Mouse (Mus musculus) CH12F3 (cell line): ENCODE measurements around the gene Lgr6.

Experiments
- in situ Hi-C: fragments of 300-500 bp; cut with MboI; formaldehyde crosslinking; loops from 2 replicates; pipeline ENCODE4 v1.14.3; 2020; ENCODE audit warnings: low sequenced_read_pairs

Gene Lgr6

DNA sequence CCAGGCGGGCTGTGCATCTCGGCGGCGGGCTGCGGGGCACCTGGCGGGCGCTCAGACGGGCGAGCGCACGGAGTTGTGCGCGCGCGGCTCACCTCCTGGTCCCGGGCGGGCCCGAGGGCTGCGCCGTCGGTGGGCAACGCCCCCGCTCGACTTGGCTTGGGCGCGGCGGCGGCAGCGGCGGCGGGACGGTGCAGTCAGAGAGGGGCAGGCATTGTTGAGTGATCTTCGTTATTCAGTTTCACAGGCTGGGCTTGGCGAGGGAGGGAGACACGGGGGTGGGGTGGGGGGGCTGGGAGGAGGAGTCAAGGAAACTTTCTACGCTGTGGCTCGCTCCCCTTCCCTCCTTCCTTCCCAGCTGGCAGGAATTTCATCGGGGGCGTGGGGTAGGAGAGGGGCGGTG is at the start of gene Lgr6:
TSS of gene Lgr6 (minus strand) at position 153 of the 400 bp plus-strand sequence.
- in situ Hi-C loops: loop anchor here (10.0 kb wide), 1 partner anchor 110 kb away; no protein-coding TSS in a partner anchor

DNA sequence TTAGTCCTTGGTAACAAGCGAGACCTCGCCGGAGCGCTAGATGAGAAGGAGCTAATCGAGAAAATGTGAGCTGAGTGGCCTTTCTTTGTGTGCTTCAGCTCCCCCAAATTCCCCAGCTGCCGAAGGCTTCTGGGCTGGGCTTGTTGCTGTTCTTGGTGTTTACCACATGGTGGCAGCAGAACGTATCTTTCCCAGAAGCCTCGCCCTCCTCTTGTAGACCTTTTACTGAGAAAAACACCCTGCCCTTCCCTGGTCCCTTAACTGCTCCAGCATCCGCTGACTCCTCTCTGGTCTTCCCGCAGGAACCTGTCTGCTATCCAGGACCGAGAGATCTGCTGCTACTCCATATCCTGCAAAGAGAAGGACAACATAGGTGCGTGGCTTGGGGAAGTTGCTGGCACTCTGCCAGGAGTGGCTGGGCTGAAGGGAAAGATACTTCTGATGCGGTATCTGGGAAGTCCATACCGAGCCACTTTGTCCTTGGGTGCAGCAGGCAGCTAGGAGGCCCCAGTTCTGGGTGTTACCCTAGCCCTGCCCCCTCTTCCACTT is 49.4 kb upstream of the Lgr6 start:
- in situ Hi-C loops: no loop called here

DNA sequence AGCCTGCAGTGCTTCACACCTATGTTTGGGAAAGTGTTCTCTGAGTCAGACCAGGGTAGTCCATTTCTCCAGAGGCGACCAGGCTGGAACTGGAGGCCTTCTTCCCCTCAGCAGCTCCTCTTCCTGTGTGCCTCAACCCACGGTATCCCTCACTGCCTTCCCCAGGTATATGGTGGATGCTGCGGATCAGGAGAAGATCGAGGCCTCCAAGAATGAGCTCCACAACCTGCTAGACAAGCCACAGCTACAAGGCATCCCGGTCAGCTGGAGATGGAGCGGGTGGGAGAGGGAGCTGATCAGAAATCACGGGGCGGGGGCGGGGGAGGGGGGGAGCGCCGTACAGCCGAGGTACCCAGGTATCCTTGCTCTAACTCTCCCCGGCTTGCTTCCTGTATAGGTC is 48.9 kb upstream of the Lgr6 start:
- in situ Hi-C loops: no loop called here

- in situ Hi-C loops: no loop called here
These were observed 43.9 kb upstream of the Lgr6 start for GRCm38 (mm10) chr1:135148996-135149395.

GRCm38 (mm10) chr1:135148476-135148875 is 43.4 kb upstream of the Lgr6 start:
- in situ Hi-C loops: no loop called here

DNA sequence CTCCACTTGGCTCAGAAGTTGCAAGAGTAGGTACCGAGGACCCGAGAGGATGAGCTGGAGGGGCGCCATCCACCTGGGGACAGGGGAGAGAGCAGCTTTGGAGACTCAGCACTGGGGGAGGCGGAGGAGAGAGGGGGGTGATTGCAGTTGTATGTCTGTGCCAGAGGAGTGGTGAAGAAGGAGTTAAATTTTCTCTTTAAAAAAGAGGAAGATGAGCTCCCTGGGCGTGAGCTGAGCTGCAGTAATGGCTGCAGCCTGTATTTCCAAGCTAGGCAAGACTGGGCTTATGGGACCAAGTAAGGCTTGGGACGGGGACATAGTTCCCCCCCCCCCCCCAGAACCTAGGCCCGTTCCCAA is 42.6 kb upstream of the Lgr6 start:
- in situ Hi-C loops: no loop called here

GRCm38 (mm10) chr1:135146946-135147701 is 42.0 kb upstream of the Lgr6 start:
- in situ Hi-C loops: no loop called here

DNA sequence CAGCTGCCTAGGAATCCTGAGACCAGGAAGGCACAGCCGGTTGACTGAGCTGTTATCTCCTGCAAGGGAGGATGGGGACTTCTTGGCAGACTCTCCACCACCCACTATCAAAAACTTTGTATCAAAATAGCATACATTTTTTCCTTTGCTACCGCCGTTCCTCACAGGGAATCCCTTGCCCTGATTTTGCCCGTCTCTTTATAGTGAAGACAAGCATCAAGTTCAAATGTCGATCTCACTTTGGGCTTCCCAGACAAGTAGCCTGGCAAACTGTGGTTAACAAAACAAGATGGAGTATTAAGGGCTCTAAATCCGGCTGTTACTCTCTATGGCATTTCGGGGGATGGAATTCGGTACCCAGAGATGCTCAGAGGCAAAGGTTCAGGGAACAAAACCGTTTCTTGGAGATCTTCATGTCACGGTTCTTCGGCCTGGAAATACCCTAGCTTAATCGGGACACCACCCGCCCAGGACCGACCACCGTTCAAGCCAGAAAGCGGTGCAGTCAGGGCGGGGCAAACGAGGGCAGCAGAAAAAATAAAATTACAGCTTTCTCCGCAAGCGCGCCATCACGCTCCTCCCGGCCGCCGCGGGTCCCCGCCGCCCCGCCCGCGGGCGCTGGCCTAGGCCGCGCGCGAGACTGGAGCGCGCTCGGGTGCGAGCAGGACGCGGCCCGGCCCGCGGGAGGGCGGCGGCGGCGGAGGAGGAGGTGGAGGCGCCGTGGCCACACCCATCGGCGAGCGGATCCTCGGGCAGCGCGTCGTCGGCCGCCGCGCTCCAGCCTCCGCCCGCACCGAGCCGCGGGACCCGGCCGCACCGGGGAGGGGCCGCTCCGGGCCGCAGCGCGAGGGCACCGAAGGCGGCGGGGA is 41.2 kb upstream of the Lgr6 start, which contains the start of gene Arl8a:
TSS of gene Arl8a (plus strand) at position 748 of the 869 bp plus-strand sequence.
- in situ Hi-C loops: no loop called here

DNA sequence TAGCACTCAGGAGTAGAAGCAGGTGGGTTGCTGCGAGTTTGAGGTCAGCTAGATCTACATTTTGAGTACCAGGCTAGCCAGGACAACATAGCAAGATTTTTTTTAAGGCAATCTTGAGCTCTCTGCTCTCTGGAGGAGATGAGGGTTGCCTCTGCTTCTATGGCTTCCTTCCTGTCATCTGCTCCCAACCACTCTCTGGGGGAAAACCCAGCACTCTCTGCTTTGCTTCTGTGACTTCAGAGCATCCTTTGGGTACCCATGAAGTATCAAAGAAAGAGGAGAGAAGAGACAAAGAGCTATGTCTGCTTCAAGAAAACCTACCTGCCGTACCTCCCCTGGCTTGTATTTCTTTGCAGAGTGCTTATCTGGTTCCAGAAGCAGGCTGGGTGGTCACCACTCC is 38.9 kb upstream of the Lgr6 start:
- in situ Hi-C loops: no loop called here

DNA sequence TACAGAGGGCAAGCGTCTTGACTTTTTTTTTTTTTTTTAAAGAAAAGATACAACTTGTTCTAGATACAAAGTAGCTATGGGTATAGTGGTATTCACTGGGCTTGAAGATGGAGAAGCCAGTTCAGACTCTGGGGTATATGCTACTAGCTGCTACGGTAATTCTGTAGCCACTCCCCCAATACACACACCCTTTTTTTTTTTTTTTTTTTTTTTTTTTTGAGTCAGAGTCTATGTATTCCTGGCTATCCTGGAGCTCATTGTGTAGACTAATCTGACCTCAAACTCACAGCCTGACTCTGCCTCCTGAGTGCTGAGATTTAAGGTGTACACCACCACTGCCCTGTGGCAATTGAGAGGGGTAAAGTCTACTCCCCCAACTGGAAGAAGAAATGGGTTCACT is 37.4 kb upstream of the Lgr6 start:
- in situ Hi-C loops: no loop called here

DNA sequence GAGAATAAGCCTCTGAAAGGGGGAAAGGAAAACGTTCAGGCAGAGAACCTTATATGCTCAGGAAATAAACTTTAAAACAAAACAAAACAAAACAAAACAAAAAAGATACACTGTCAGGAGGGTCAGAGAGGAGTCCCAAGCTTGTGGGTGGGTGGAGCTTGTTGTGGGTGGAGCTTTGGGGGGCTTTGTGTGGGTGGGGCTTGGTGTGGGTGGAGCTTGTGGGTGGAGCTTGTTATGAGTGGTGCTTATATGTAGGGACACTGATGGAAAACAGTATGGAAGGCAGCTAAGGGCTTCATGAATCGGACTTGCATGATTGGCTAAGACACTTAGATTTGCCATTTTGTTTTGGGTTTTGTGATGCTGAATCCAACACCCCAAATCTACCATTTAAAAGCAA is 34.8 kb upstream of the Lgr6 start:
- in situ Hi-C loops: no loop called here

GRCm38 (mm10) chr1:135136500-135136899 is 31.4 kb upstream of the Lgr6 start:
- in situ Hi-C loops: no loop called here

DNA sequence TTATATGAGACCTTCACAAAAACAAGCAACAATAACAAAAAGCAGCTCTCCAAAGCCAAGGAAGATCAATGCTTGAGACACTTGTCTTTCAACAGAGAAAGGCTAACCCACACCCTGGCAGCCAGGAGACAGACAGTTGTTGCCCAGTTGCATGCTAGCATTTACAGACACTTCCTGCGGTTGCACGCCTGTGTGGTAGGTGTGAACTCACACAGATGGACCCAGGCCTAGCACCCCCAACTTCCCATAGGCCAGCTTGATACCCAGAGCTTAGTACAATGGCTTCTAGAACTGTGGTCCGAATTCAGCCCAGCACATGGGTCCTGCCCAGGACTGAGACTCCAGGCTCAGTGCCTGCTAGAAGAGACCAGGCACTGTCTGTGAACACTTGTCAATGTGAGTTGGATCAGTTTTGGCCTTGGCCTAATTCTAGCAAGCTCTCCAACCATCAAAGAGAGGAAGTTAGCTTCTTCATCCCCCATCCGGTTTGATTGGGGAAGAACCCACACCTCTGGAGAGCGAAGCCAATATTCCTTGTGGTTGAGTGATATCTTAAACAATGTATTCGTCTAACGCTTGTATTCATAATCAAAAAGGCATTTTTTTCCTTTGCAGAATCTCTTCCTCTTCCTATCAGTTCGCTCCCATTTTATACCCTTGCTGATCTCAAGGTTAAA is 30.2 kb upstream of the Lgr6 start:
- in situ Hi-C loops: no loop called here

DNA sequence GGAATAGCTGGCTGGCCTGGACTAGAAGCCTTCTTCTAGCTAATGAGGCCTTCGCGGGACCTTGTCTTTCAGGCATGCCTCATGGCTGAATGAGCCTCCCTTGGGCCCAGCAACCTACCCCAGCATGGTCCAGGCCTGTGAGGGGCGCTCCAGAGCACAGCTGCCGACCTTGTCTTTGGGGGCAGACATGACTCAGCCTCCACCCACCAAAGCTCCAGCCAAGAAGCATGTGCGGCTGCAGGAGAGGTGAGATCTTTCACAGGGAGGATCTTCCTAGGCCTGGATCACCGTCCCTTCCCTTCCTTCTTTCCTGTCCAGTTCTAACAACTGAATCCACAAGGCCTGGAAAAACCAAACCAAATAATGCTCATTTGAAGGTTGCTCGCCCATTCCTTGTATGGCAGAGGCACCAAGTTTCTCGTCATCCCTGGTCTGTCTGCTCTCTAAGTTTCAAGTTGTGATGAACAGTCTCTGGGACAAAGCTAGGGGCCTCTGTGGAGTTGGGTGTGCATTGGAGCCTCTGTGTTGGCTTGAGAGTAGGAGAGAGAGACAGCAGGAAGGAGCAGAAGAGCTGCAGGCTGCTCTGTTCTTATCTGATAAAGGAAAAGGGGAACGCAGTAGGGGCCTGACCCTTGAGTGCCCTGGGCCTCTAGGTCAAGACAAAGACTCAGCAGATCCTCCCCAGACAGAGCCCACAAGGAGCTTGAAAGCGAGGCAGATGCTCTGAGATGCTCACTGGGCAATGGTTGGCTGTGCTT is 28.8 kb upstream of the Lgr6 start:
- in situ Hi-C loops: no loop called here

- in situ Hi-C loops: no loop called here
These were observed 27.9 kb upstream of the Lgr6 start for GRCm38 (mm10) chr1:135132893-135133369.

DNA sequence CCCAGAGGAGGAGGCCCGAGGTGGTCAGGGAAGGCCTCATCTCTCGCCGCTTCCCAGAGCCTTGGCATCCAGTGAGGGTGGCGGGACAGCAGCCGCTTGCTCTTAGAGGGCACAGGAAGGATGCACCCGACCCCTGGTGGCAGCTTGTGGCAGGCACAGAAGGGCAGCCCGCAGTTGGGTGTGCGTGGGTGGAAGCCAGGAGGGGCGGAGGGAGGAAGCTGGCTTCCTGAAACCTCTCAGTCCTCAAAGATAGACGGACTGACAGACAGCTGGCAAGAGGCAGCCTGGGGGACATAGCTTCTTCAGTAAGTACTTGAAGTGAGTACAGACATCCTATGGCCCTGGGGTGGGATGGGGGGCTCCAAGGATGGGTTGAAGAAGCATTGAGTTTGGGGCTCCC is 27.4 kb upstream of the Lgr6 start, which contains the start of gene Ptpn7:
TSS of gene Ptpn7 (plus strand) at position 228 of the 400 bp plus-strand sequence.
- in situ Hi-C loops: no loop called here

DNA sequence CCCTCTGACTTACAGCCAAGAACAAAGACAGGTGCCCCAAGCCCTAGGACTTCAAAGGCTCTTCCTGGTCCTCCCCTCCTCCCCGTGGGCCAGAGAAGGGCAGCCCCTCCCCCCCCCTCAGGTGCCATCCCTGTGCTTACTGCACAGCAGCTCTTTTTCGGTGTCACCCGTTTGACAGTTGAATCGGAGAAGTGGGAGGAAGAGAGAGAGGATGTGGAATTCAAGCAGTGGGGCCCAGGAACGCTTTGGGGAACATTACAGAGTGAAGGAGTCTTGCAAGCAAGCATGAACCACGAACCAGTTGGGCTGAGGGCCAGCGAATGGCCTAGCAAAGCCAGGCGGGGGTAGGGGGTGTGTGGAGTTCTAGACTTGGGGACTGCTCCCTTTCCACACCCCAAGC is 26.5 kb upstream of the Lgr6 start:
- in situ Hi-C loops: no loop called here

GRCm38 (mm10) chr1:135131034-135131433 is 26.0 kb upstream of the Lgr6 start:
- in situ Hi-C loops: no loop called here

GRCm38 (mm10) chr1:135130376-135131018 is 25.4 kb upstream of the Lgr6 start:
- in situ Hi-C loops: no loop called here
